Mouse (Mus musculus) layer of hippocampus, postnatal 36 days (tissue): ENCODE data around the gene Ankrd65. TPM values are rescaled to one million over a fixed set of nuclear protein-coding genes. Genes with fewer than 3 reads are reported as not detected.
A peak's percentile ranks its signal among the peaks of the same experiment; 100 is the strongest.

Experiments used
- DNase-seq, 2 experiments: peaks; one replicate each; pipeline ENCODE4 v3.0.0; 2022
- total RNA-seq, 2 experiments: library from RNA; stranded (reverse); gene quantifications; 2 replicates each; pipeline ENCODE4 v1.2.3; 2021

Ankrd65 gene
- total RNA-seq, 2 experiments from 2014 or later = not detected

DNA sequence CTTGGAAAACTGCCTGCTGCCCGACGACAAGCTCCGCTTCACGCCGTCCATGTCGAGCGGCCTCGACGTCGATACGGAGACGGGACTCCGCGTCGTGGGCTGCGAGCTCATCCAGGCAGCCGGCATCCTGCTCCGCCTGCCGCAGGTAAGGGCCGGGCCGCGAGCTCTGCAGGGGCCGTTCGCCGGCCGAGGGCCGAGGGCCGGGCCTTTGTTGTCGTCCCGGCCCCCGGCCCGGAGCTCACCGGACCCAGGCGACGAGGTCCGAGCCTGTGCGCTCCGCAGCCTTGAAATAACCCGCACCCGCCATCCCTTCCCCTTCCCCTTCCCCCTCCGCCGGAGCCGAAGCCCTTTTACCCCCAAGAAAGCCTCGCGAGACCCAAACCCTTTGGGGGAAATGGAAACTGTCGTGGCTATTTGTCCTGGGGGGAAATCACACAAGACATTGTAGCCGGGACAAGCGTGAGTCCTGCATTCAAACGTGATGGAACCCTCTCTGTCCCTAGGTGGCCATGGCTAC is 22.5 kb downstream of the Ankrd65 start:
- no peak for DNase-seq

DNA sequence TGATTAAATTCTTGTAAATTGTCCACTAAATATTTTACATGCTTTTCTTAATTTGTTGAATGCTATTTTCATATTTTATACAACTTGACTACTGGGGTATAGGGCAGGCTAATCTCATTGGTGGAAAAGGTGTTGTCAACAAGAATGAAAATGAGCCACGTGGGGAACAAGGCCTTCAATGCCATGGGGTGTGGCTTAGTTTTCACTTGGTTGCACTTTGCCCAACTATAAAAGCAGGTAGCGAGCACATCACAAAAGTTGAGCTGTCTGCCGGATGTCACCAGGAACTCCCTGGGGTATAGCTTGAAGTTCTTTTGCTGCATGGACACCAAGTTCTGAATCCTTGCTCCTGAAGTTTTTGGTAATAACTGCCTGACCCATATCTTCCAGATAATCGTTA is 27.3 kb downstream of the Ankrd65 start:
- DNase-seq = no peak

GRCm38 (mm10) chr4:155821025-155821424 is 30.8 kb downstream of the Ankrd65 start:
- no peak for DNase-seq

DNA sequence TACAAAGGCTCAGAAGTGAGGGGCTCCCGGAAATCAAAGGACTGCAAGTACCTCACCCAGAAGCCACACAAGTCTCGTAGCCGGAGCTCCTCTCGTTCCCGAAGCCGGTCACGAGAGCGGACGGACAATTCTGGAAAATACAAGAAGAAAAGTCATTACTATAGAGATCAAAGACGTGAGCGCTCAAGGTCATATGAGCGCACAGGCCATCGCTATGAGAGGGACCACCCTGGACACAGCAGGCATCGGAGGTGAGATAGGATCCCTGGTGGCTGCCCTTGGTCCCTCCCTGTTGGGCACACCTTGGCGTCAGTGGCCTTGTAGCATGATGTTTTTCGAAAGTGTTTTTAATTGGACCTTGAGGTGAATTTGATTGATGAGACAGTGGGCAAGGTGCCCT is 33.2 kb downstream of the Ankrd65 start:
- DNase-seq = no peak

DNA sequence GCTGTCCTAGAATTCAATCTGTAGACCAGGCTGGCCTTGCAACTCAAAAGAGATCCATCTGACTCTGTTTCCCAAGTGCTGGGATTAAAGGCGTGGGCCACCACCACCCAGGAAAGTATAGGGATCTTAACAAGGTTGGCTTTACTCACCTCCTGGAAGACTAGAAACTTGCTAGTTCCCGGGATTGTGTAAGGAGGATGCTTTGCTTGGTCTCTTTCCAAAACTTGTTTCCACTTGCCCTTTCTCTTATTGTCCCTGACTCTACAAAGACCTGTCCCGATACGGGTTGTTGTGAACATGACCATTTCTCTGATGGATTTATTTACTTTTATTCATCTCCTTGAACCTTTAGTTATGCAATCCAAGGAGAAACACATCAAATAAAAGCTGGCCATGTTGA is 39.6 kb downstream of the Ankrd65 start:
- no peak for DNase-seq

GRCm38 (mm10) chr4:155830596-155830995 is 40.4 kb downstream of the Ankrd65 start:
- DNase-seq = no peak

- peak; percentile 92 to 94 for DNase-seq
These were observed 41.0 kb downstream of the Ankrd65 start, which contains the start of gene Aurkaip1 for GRCm38 (mm10) chr4:155831205-155831766. Gene Aurkaip1, plus strand, starts transcription at chr4:155831272.

GRCm38 (mm10) chr4:155831831-155832230 is 41.6 kb downstream of the Ankrd65 start:
- no peak for DNase-seq

GRCm38 (mm10) chr4:155832321-155832720 is 42.1 kb downstream of the Ankrd65 start:
- DNase-seq = no peak

DNA sequence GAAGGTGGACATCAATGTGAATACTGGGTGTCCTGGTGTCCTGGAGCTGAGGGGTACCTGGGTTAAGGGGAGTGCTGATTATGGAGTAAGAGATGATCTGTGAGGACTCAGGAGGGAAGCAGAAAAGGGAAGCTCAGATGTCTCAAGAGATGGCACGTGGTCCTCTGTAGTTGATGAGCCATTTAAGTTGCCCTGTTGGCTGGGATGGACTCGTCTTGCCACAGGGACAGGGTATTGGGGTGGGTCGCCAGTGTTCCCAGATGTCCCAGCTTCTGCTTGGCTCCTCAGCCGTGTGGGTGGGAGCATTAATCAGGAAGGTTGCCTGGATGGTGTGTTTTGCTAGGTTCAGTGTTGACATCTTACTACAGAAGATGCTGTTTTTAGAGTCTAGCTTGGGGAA is 43.0 kb downstream of the Ankrd65 start:
- DNase-seq = no peak

- peak; percentile 67 to 69 for DNase-seq
These were observed 43.6 kb downstream of the Ankrd65 start for GRCm38 (mm10) chr4:155833836-155834235.

GRCm38 (mm10) chr4:155837404-155838010 is 47.3 kb downstream of the Ankrd65 start:
- DNase-seq = no peak

GRCm38 (mm10) chr4:155838187-155839153 is 48.2 kb downstream of the Ankrd65 start:
- no peak for DNase-seq

GRCm38 (mm10) chr4:155839483-155839910 is 49.3 kb downstream of the Ankrd65 start, which contains the start of gene Mxra8:
Gene Mxra8, plus strand, starts transcription at chr4:155839680.
- no peak for DNase-seq

DNA sequence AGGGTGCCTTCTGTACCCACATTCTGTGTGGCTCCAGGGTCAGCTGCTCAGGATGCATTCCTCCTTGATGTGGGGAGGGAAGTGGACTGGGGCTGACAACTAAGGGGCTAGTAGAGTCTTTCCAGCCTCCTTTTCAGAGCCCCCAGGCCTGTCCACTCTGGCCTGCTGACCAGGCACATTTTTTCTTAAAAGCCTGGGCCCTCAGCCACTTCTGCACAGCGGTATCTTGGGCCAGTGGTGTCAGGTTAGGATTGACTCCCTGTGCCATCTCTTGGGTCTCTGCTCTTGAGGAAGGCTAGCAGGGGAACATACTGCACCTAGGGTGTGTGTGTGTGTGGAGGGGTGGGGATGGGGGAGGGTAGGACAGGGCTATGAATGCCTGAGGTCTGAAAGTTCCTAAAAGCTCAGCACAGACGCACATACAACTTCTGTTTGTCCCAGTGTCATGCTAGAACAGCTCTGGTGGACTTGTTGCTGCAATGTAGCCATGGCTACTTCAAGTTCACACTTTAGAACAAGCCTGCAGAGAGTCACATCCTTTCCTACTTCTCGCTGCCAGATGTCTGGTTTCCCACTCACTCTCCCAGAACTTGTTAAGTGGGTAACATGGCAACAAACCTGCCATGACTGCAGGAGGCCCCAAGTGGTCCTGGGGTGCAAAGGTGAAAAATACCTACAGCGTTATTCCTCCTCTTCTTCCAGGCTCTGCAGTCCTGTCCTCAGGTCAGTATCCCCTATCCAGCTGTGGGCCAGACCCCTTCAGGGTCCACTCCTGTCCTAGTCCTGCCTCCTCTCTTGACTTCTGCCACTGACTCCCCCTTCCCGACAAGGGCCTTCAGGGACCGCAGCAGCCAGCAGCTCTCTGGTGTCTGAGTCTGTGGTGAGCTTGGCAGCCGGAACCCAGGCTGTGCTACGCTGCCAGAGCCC is 50.1 kb downstream of the Ankrd65 start:
- no peak for DNase-seq

DNA sequence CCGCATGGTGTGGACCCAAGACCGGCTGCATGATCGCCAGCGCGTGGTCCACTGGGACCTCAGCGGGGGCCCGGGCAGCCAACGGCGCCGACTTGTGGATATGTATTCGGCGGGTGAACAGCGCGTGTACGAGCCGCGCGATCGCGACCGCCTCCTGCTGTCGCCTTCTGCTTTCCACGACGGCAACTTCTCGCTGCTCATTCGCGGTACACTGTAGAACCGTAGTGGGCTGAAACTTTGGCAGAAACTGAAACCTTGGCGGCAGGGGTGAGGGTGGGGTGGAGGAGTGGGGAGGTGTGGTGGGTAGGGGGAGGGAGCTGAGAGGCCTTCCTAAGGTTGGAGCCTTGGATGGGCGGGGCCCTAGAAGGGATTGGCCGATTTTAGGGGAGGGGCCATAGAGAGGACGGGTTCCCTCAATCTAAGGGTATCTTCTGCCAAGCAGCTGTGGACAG is 50.8 kb downstream of the Ankrd65 start:
- DNase-seq = no peak

DNA sequence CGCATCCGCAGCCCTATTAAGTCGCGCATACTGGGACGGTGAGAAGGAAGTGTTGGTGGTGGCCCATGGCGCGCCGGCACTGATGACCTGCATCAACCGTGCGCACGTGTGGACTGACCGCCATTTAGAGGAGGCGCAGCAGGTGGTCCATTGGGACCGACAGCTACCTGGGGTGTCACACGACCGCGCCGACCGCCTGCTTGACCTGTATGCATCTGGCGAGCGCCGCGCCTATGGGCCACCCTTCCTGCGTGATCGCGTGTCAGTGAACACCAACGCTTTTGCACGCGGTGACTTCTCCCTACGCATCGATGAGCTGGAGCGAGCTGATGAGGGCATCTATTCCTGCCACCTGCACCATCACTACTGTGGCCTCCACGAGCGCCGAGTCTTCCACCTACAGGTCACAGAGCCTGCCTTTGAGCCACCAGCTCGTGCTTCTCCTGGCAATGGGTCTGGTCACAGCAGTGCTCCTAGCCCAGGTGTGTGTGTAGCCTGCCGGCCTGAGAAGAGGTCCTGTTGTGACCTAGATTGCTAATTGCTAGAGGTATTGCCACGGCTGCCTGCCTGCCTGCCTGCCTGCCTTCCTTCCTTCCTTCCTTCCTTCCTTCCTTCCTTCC is 51.5 kb downstream of the Ankrd65 start:
- no peak for DNase-seq

- DNase-seq = no peak
These were observed 53.0 kb downstream of the Ankrd65 start for GRCm38 (mm10) chr4:155843231-155843630.

GRCm38 (mm10) chr4:155846871-155847578 is 56.8 kb downstream of the Ankrd65 start, which contains the start of gene Dvl1:
Gene Dvl1, plus strand, starts transcription at chr4:155847402.
- peak; percentile 96 to 97 for DNase-seq

- peak in 1 of 2 experiments; percentile 35 for DNase-seq
These were observed 57.5 kb downstream of the Ankrd65 start for GRCm38 (mm10) chr4:155847591-155848352.
